Mouse (Mus musculus) olfactory bulb, adult 2 months (tissue): ENCODE results near the gene AU022252. TPM values are rescaled to one million over a fixed set of nuclear protein-coding genes. Genes with fewer than 3 reads are reported as not detected.

Experiments
- H3K27ac ChIP-seq: fragments of 200-500 bp; 2 replicates; pipeline ENCODE4 v1.5.1; 2012; ENCODE audit warnings: low read depth, low read length; ENCODE audit not compliant: insufficient read depth
- H3K4me1 ChIP-seq: fragments of 200-500 bp; 2 replicates; pipeline ENCODE4 v1.6.1; 2012; ENCODE audit warnings: low read length; ENCODE audit not compliant: control insufficient read depth, insufficient read depth
- H3K4me3 ChIP-seq: fragments of 200-500 bp; 2 replicates; pipeline ENCODE4 v1.5.1; 2012; ENCODE audit warnings: mild to moderate bottlenecking, low read depth, low read length, moderate library complexity; ENCODE audit not compliant: insufficient read depth
- CTCF ChIP-seq: fragments of 200-500 bp; IDR thresholded peaks from 2 replicates; pipeline ENCODE4 v1.5.1; 2012; ENCODE audit warnings: low read depth, mild to moderate bottlenecking, low read length, moderate library complexity; ENCODE audit not compliant: insufficient read depth
- POLR2A ChIP-seq: fragments of 200-500 bp; IDR thresholded peaks from 2 replicates; pipeline ENCODE4 v1.6.1; 2012; ENCODE audit warnings: mild to moderate bottlenecking, low read depth, low read length, moderate library complexity; ENCODE audit not compliant: insufficient read depth
- WGBS: fragments of 180-500 bp; shearing (Covaris S2); methylation state at CpG from one replicate; pipeline ENCODE4 v1.1.7; 2018; 5-methylcytosine and 5-hydroxymethylcytosine counted together
- polyA plus RNA-seq: library from polyadenylated mRNA; stranded (reverse); fragments of >200 nt; gene quantifications from 2 replicates; pipeline ENCODE4 v1.2.4, GENCODE M21; 2012; ENCODE audit warnings: low replicate concordance; ENCODE audit not compliant: missing spikeins, insufficient read depth, insufficient read length

The AU022252 gene
- polyA plus RNA-seq, 1 experiment, result not detected

DNA sequence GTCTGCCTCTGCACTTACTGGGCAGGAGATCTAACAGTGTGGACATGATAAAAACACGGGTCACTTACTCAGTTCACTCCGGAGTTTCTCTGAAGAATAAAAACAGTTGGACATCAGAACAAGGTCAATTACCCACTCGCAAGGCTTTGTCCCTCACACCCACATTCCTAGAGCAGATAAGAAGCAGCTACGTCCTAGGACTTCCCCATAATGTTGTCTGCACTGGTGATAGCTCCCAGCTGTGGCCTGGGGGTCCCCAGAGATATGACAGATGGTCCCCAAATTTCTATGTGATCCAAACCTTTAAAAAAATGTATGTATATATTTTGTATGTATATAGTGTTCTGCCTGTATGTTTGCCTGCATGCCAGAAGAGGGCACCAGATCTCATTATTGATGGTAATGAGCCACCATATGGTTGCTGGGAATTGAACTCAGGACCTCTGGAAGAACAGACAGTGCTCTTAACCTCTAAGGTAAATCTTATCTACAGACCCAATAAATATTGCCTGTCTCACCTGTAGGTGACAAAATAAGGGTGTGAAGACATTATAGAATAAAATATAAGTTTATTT lies 52.3 kb downstream of the AU022252 start:
- Histone ChIP-seq H3K4me1 (0 out of 2 replicates have a peak, but pooled peaks cover 4% of the 10 kb centered on the region), H3K4me3 (no peak overlapping the region), H3K27ac (no peak overlapping the region)
- WGBS, result 63% methylated on average over 4 of the region's 4 CpGs
- TF ChIP-seq POLR2A, result no peak
- TF ChIP-seq CTCF, result no peak

DNA sequence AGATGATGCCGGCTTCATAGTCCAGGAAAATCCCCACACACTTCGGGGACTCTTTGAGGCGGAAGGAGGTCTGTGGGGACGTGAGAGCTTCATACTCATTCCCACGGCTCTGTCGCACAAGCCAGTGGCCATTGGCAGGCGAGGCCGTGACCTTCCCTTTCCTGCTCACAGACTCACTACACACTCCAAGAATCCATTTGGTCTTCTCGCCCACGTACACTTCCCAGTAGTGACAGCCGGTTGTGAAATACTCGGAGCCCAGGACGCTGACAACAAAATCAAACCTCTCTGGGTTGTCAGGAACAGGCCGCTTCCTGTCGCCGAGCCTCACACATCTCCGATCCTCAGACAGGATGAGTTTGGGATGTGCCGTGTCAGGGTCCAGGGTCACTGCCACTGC lies 54.2 kb downstream of the AU022252 start:
- TF ChIP-seq CTCF, result no peak
- no peak for TF ChIP-seq POLR2A
- WGBS, result 85% methylated on average over 18 of the region's 18 CpGs

DNA sequence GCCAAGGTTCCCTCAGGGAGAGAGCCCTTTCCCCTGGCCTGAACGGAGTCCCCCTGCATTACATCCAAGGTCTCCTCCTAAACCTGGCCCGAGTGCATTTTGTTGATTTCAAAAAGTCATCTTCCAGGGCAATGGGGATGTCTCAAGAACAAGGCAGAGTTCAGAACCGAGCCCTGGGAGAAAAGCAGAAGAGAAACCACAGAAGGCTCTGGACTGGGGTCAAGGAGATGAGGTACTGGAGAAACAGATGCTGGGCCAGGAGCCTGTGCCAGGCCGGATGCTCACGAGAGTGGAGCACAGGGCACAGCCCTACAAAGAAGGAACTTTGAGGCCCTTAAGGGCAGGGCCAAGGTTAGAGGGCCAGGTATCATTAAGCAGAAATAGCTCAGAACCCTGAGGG lies 54.8 kb downstream of the AU022252 start:
- WGBS, result 81% methylated on average over 5 of the region's 5 CpGs
- TF ChIP-seq CTCF (no peak), POLR2A (no peak)
- H3K4me3 ChIP-seq, result no peak overlapping the region
- H3K27ac ChIP-seq, result no peak overlapping the region
- H3K4me1 ChIP-seq, result no peaks in the 10 kb centered on the region

More for the DNA sequence above, 54.2 kb downstream of the AU022252 start:
- Histone ChIP-seq H3K4me3 (no peak overlapping the region), H3K27ac (no peak overlapping the region), H3K4me1 (no peaks in the 10 kb centered on the region)

DNA sequence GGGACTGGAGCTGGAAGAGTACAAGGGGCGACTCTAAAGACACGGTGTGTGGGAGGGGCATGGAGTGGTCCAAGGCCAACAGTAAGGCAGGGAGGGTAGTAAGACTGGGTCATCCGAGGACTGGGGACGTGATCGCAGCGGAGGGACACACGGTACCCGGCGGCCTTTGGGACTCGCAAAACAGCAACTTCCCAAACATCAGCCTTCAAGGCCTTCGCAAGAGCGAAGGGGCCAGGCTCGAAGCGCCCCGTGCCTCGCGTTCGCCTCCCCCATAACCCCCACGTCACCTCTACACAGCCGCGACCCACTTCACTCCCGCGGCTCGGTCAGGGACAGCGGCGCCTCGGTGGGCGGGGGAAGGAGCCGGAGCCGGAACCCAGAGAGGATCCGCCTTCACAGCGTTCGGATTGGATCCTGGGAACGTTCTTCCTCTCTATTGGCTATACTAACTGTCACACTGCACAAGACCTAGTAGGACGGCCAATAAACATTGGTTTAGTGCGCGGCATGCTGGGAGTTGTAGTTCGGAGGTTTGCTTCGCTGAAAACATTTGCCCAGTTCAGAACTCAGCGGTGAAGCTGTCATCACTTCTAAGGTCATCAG lies 58.6 kb downstream of the AU022252 start, which contains the start of gene Zfp691:
Zfp691 (minus strand) TSS at position 345 of the 603 bp plus-strand sequence.
- TF ChIP-seq POLR2A (peak; percentile 91), CTCF (no peak)
- Histone ChIP-seq H3K4me3 (peak within 1 kb of the TSS; percentile 73), H3K27ac (peak within 1 kb of the TSS; percentile 40), H3K4me1 (no peaks in the 10 kb centered on the region)
- WGBS, result under 1% methylated on average over 40 of the region's 40 CpGs

DNA sequence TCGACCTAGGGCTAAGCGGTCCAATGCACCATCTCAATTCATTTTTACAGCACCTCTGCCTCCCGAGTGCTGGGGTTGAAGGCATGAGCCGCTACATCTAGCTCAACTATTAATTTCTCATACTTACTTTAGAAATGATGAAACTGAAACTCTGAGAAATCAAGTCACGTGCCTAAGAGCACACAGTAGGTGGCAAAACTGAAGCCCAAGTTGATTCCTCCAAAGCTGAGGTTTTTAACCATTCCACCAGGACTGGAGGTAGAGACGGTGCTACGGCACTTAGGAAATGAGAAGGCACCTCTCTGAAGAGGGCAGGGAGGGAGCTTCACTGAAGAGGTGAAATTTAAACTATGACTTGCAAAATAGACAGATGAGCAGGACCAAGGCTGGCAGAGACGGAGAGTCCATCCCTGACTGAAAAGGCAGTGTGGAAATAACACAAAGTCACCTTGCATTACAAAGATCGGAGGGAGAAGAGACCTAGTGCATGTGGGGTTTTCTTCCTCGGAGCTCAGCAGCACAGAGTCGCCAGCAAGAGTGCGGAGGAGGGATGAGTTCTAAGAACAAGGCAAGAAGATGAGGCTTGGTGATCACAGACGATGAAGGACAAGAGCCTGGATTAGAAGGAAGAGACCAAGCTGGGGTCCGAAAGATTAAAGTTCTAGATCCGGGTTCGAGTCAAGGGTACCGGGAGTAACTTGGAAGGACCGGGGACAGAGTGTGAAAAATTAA lies 59.4 kb downstream of the AU022252 start:
- no peak overlapping the region for H3K27ac ChIP-seq
- TF ChIP-seq POLR2A, result no peak
- TF ChIP-seq CTCF, result no peak
- H3K4me1 ChIP-seq, result no peaks in the 10 kb centered on the region
- peak overlapping the region; percentile 73 for H3K4me3 ChIP-seq
- WGBS, result 26% methylated on average over 18 of the region's 18 CpGs

DNA sequence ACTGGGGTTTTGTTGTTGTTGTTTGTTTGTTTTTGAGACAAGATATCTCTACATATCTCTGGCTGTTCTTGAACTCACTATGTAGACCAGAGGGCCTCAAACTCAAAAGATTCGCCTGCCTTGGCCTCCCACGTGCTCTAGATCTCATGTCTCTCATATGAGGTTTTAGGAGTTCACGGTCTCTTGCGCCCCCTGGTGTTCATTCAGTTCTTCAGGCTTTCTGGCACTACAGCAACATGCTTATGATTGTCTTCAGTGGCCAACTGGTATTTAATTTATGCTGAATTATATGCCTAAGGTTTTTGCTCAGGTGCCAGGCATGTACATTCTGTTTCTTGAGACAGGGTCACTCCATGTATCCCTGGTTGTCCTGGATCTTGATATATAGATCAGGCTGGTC lies 64.8 kb downstream of the AU022252 start:
- TF ChIP-seq POLR2A, result no peak
- TF ChIP-seq CTCF, result no peak
- Histone ChIP-seq H3K4me3 (no peak overlapping the region), H3K4me1 (no peaks in the 10 kb centered on the region), H3K27ac (no peak overlapping the region)
- WGBS, result 2% methylated on average over 4 of the region's 4 CpGs

DNA sequence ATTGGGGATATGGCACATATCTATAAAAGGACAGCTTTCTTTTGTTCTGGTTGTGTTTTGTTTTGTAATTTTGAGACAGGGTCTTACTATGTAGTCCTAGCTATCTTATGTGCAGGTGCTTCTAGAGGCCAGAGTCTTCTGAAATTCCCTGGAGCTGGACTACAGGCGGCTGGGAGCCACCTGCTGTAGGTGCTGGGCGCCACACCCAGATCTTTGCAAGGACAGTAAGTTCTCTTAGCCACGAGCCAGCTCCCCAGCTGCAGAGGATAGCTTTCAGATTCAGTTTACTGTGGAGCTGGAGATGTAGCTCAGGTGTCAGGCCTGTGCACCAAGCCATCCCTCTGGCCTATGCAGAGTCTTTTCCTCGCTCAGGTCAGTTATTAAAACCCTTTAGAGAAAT lies 65.4 kb downstream of the AU022252 start:
- Histone ChIP-seq H3K4me1 (no peaks in the 10 kb centered on the region), H3K27ac (no peak overlapping the region), H3K4me3 (no peak overlapping the region)
- TF ChIP-seq CTCF, result no peak
- WGBS, result 94% methylated on average over 4 of the region's 4 CpGs

DNA sequence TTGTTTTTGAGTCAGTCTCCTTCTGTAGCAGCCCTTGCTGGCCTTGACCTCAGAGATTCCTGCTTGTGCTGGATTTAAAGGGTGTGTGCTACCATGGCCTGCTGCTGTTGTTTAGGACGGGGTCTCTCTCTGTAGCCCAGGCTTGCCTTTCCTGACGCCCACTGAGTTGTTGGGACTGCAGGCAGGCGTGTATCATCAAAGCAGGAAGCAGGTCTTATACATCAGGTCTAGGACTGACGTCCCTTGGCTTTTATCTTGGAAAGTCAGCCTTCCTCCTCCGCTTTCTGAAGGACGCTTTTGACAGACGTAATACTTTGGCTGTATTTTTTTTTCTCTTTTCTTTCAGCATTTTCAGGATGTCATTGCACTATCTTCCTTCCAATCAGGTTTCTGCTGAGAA lies 66.6 kb downstream of the AU022252 start:
- Histone ChIP-seq H3K4me1 (no peaks in the 10 kb centered on the region), H3K4me3 (no peak overlapping the region), H3K27ac (no peak overlapping the region)
- 92% methylated on average over 7 of the region's 7 CpGs for WGBS
- no peak for TF ChIP-seq CTCF
- TF ChIP-seq POLR2A, result no peak

DNA sequence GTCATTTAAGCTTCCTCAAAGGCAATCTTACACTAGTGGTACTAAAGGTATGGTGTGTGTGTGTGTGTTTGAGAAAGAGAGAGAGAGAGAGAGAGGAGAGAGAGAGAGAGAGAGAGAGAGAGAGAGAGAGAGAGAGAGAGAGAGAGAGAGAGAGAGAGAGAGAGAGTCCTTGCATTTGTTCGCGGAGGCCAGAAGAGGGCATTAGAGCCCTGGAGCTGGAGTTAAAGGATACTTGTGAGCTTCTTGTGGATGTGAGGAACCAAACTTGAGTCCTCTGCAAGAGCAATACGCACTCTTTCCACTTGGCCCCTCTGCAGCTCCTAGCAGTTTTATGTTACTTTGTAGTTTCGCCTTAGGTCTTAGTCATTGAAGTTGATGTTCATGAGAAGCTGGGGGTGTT lies 69.5 kb downstream of the AU022252 start:
- TF ChIP-seq CTCF, result no peak
- no peak for TF ChIP-seq POLR2A
- Histone ChIP-seq H3K27ac (no peak overlapping the region), H3K4me3 (no peak overlapping the region), H3K4me1 (no peaks in the 10 kb centered on the region)
- 83% methylated on average over 4 of the region's 4 CpGs for WGBS
